Mouse (Mus musculus) hindbrain, embryonic 14.5 days (tissue): ENCODE results near the gene Zfp518a. TPM values are rescaled to one million over a fixed set of nuclear protein-coding genes. Genes with fewer than 3 reads are reported as not detected.

Source experiments
- ATAC-seq: fragments of 200-750 bp; cut with Nextera tagmentation; 2 replicates; pipeline ENCODE4 v1.8.0; 2017; ENCODE audit warnings: moderate number of reproducible peaks, mild to moderate bottlenecking, moderate TSS enrichment, moderate library complexity; ENCODE audit not compliant: low FRiP score
- DNase-seq: peaks from one replicate; pipeline ENCODE4 v3.0.0-alpha.2; 2015; ENCODE audit warnings: low spot score
- H3K27ac ChIP-seq: fragments of 300-500 bp; sonication (generic); 2 replicates; pipeline ENCODE4 v1.5.1; 2014; ENCODE audit warnings: mild to moderate bottlenecking, moderate library complexity
- H3K27me3 ChIP-seq: fragments of 300-500 bp; sonication (generic); 2 replicates; pipeline ENCODE4 v1.6.1; 2014; ENCODE audit warnings: mild to moderate bottlenecking, low read length, mixed read lengths; ENCODE audit not compliant: control insufficient read depth, insufficient read depth
- H3K36me3 ChIP-seq: fragments of 300-500 bp; sonication (generic); replicated peaks from 2 replicates; pipeline ENCODE4 v1.6.1; 2014; ENCODE audit not compliant: control insufficient read depth, insufficient read depth
- H3K4me1 ChIP-seq: fragments of 300-500 bp; sonication (generic); replicated peaks from 2 replicates; pipeline ENCODE4 v1.6.1; 2014; ENCODE audit warnings: antibody characterized with exemption, low read length, mixed read lengths; ENCODE audit not compliant: control insufficient read depth, insufficient read depth
- H3K4me2 ChIP-seq: fragments of 300-500 bp; sonication (generic); replicated peaks from 2 replicates; pipeline ENCODE4 v1.6.1; 2014; ENCODE audit warnings: mild to moderate bottlenecking, moderate library complexity
- H3K4me3 ChIP-seq: fragments of 300-500 bp; sonication (generic); replicated peaks from 2 replicates; pipeline ENCODE4 v1.5.1; 2014; ENCODE audit warnings: mild to moderate bottlenecking, low read length
- H3K9ac ChIP-seq: fragments of 300-500 bp; sonication (generic); 2 replicates; pipeline ENCODE4 v1.6.1; 2014
- H3K9me3 ChIP-seq: fragments of 300-500 bp; sonication (generic); 2 replicates; pipeline ENCODE4 v1.6.1; 2016; ENCODE audit warnings: low read length; ENCODE audit not compliant: control insufficient read depth
- WGBS: fragments of 180-500 bp; shearing (Covaris S2); extraction: QIAGEN DNeasy Blood & Tissue Kit; methylation state at CpG from one replicate; pipeline ENCODE4 v1.1.7; 2014; 5-methylcytosine and 5-hydroxymethylcytosine counted together
- polyA plus RNA-seq: library from polyadenylated mRNA; unstranded; fragments of >200 nt; fragmentation: Nextera tagmentation; extraction: Ambion mirVana; gene quantifications from 2 replicates; pipeline ENCODE4 v1.2.1, GENCODE M21; 2014

The Zfp518a gene
- 8.3 and 9.8 TPM in 2 replicates for polyA plus RNA-seq

- H3K36me3 ChIP-seq: 0 out of 2 replicates have a peak, but pooled peaks cover 5% of the 10 kb centered on the region
- WGBS: under 1% methylated on average over 85 of the region's 89 CpGs
- ATAC-seq (peak; percentile 93), DNase-seq (peak; percentile 95)
- peaks cover 11% of the 10 kb centered on the region for H3K4me1 ChIP-seq
- peak within 1 kb of the TSS; percentile 72 for H3K9ac ChIP-seq
- peak within 1 kb of the TSS; percentile 62 for H3K4me2 ChIP-seq
- peaks cover 35% of the 10 kb centered on the region for H3K27me3 ChIP-seq
- H3K4me3 ChIP-seq: peak within 1 kb of the TSS; percentile 64
- H3K27ac ChIP-seq: peak within 1 kb of the TSS; percentile 91
- H3K9me3 ChIP-seq: 0 out of 2 replicates have a peak, but pooled peaks cover 4% of the 10 kb centered on the region
Observed at GRCm38 (mm10) chr19:40894519-40895392, at the start of gene Zfp518a. Gene Zfp518a (plus strand): TSS chr19:40894705.

- no peaks in the 10 kb centered on the region for H3K27me3 ChIP-seq
- no peak overlapping the region for H3K4me2 ChIP-seq
- no peaks in the 10 kb centered on the region for H3K9me3 ChIP-seq
- peaks cover 91% of the 10 kb centered on the region for H3K36me3 ChIP-seq
- no peaks in the 10 kb centered on the region for H3K4me1 ChIP-seq
- H3K27ac ChIP-seq: no peak overlapping the region
- H3K4me3 ChIP-seq: no peak overlapping the region
- no peak for ATAC-seq
- WGBS: 94% methylated on average over 13 of the region's 13 CpGs
- DNase-seq: no peak
- no peak overlapping the region for H3K9ac ChIP-seq
Observed at GRCm38 (mm10) chr19:40844731-40845130, 49.8 kb upstream of the Zfp518a start.

- no peaks in the 10 kb centered on the region for H3K4me1 ChIP-seq
- 77% methylated on average over 12 of the region's 12 CpGs for WGBS
- ATAC-seq (no peak), DNase-seq (no peak)
- H3K27ac ChIP-seq: no peak overlapping the region
- H3K9me3 ChIP-seq: no peaks in the 10 kb centered on the region
- H3K36me3 ChIP-seq: peaks cover 68% of the 10 kb centered on the region
- H3K9ac ChIP-seq: no peak overlapping the region
- H3K27me3 ChIP-seq: no peaks in the 10 kb centered on the region
- no peak overlapping the region for H3K4me3 ChIP-seq
- no peak overlapping the region for H3K4me2 ChIP-seq
Observed at GRCm38 (mm10) chr19:40849391-40849790, 45.1 kb upstream of the Zfp518a start.

GRCm38 (mm10) chr19:40859555-40859954, 35.0 kb upstream of the Zfp518a start:
- no peaks in the 10 kb centered on the region for H3K27me3 ChIP-seq
- ATAC-seq: no peak
- H3K4me3 ChIP-seq: no peak overlapping the region
- H3K4me1 ChIP-seq: no peaks in the 10 kb centered on the region
- DNase-seq: no peak
- no peaks in the 10 kb centered on the region for H3K36me3 ChIP-seq
- H3K4me2 ChIP-seq: no peak overlapping the region
- H3K9ac ChIP-seq: no peak overlapping the region
- no peak overlapping the region for H3K27ac ChIP-seq
- no peaks in the 10 kb centered on the region for H3K9me3 ChIP-seq
- WGBS: 69% methylated on average over 4 of the region's 4 CpGs

GRCm38 (mm10) chr19:40868284-40868683, 26.2 kb upstream of the Zfp518a start:
- ATAC-seq (no peak), DNase-seq (no peak)
- Histone ChIP-seq H3K9me3 (no peaks in the 10 kb centered on the region), H3K4me2 (no peak overlapping the region), H3K27me3 (peaks cover 47% of the 10 kb centered on the region), H3K4me1 (no peaks in the 10 kb centered on the region), H3K27ac (no peak overlapping the region), H3K9ac (no peak overlapping the region), H3K36me3 (no peaks in the 10 kb centered on the region), H3K4me3 (no peak overlapping the region)
- WGBS: 47% methylated on average over 5 of the region's 5 CpGs

- H3K9me3 ChIP-seq: no peaks in the 10 kb centered on the region
- DNase-seq (no peak), ATAC-seq (no peak)
- peaks cover 51% of the 10 kb centered on the region for H3K27me3 ChIP-seq
- no peak overlapping the region for H3K4me2 ChIP-seq
- WGBS: 96% methylated on average over 3 of the region's 3 CpGs
- H3K36me3 ChIP-seq: no peaks in the 10 kb centered on the region
- H3K9ac ChIP-seq: no peak overlapping the region
- H3K27ac ChIP-seq: no peak overlapping the region
- H3K4me3 ChIP-seq: no peak overlapping the region
- no peaks in the 10 kb centered on the region for H3K4me1 ChIP-seq
Observed at GRCm38 (mm10) chr19:40869425-40870105, 24.9 kb upstream of the Zfp518a start.

- H3K36me3 ChIP-seq: no peaks in the 10 kb centered on the region
- WGBS: 3% methylated on average over 51 of the region's 51 CpGs
- H3K9me3 ChIP-seq: no peaks in the 10 kb centered on the region
- peak; percentile 98 for ATAC-seq
- peak overlapping the region; percentile 68 for H3K4me2 ChIP-seq
- peak overlapping the region; percentile 58 for H3K9ac ChIP-seq
- H3K4me1 ChIP-seq: no peaks in the 10 kb centered on the region
- peak overlapping the region; percentile 92 for H3K27ac ChIP-seq
- peaks cover 69% of the 10 kb centered on the region for H3K27me3 ChIP-seq
- DNase-seq: peak; percentile 100
- peak overlapping the region; percentile 46 for H3K4me3 ChIP-seq
Observed at GRCm38 (mm10) chr19:40872955-40873665, 21.4 kb upstream of the Zfp518a start.

GRCm38 (mm10) chr19:40881700-40882099, 12.8 kb upstream of the Zfp518a start:
- Histone ChIP-seq H3K4me3 (no peak overlapping the region), H3K27me3 (peaks cover 92% of the 10 kb centered on the region), H3K4me2 (no peak overlapping the region), H3K27ac (no peak overlapping the region), H3K4me1 (no peaks in the 10 kb centered on the region), H3K9ac (no peak overlapping the region), H3K36me3 (no peaks in the 10 kb centered on the region), H3K9me3 (no peaks in the 10 kb centered on the region)
- WGBS: 89% methylated on average over 4 of the region's 4 CpGs
- no peak for DNase-seq
- ATAC-seq: no peak

GRCm38 (mm10) chr19:40888887-40889286, 5.6 kb upstream of the Zfp518a start:
- no peak for DNase-seq
- 88% methylated on average over 1 of the region's 1 CpGs for WGBS
- Histone ChIP-seq H3K4me2 (no peak overlapping the region), H3K9ac (no peak overlapping the region), H3K9me3 (0 out of 2 replicates have a peak, but pooled peaks cover 2% of the 10 kb centered on the region), H3K4me1 (peaks cover 1% of the 10 kb centered on the region; the same call in 1 of the 2 replicates), H3K36me3 (no peaks in the 10 kb centered on the region), H3K27ac (no peak overlapping the region), H3K4me3 (no peak overlapping the region), H3K27me3 (peaks cover 78% of the 10 kb centered on the region)
- no peak for ATAC-seq
